Mouse (Mus musculus): Measurements from ENCODE around the gene Aff3.

Gene Aff3

GRCm38 (mm10) chr1:38237027-38237787 lies 427.5 kb downstream of the Aff3 start:
- no peak for DNase-seq (ENCODE audit: low spot score in 2 of 2)

GRCm38 (mm10) chr1:38233121-38233520 lies 431.6 kb downstream of the Aff3 start:
- DNase-seq (ENCODE audit: low spot score in 2 of 2): no peak

- DNase-seq (ENCODE audit: low spot score in 2 of 2): no peak
Measured at GRCm38 (mm10) chr1:38230041-38230440, 434.7 kb downstream of the Aff3 start.

- no peak for DNase-seq (ENCODE audit: low spot score in 2 of 2)
Measured at GRCm38 (mm10) chr1:38228806-38229205, 435.9 kb downstream of the Aff3 start.

GRCm38 (mm10) chr1:38225166-38225565 lies 439.6 kb downstream of the Aff3 start:
- no peak for DNase-seq (ENCODE audit: low spot score in 2 of 2)

GRCm38 (mm10) chr1:38222160-38222559 lies 442.6 kb downstream of the Aff3 start:
- no peak for DNase-seq (ENCODE audit: low spot score in 2 of 2)

- DNase-seq (ENCODE audit: low spot score in 2 of 2): no peak
Measured at GRCm38 (mm10) chr1:38221431-38221830, 443.3 kb downstream of the Aff3 start.

- DNase-seq (ENCODE audit: low spot score in 2 of 2): no peak
Measured at GRCm38 (mm10) chr1:38217912-38218795, 446.6 kb downstream of the Aff3 start.

- no peak for DNase-seq (ENCODE audit: low spot score in 2 of 2)
Measured at GRCm38 (mm10) chr1:38217098-38217497, 447.7 kb downstream of the Aff3 start.

- DNase-seq (ENCODE audit: low spot score in 2 of 2): no peak
Measured at GRCm38 (mm10) chr1:38213377-38213776, 451.4 kb downstream of the Aff3 start.

GRCm38 (mm10) chr1:38212386-38212785 lies 452.4 kb downstream of the Aff3 start:
- no peak for DNase-seq (ENCODE audit: low spot score in 2 of 2)

- no peak for DNase-seq (ENCODE audit: low spot score in 2 of 2)
Measured at GRCm38 (mm10) chr1:38202475-38203183, 462.1 kb downstream of the Aff3 start.

- DNase-seq (ENCODE audit: low spot score in 2 of 2): no peak
Measured at GRCm38 (mm10) chr1:38201796-38202195, 463.0 kb downstream of the Aff3 start.

- peak in 1 of 2 experiments; percentile 15 for DNase-seq (ENCODE audit: low spot score in 2 of 2)
Measured at GRCm38 (mm10) chr1:38199669-38200635, 464.8 kb downstream of the Aff3 start.

GRCm38 (mm10) chr1:38198393-38199029 lies 466.2 kb downstream of the Aff3 start:
- no peak for DNase-seq (ENCODE audit: low spot score in 2 of 2)

GRCm38 (mm10) chr1:38197145-38197682 lies 467.5 kb downstream of the Aff3 start:
- DNase-seq (ENCODE audit: low spot score in 2 of 2): no peak

GRCm38 (mm10) chr1:38195721-38196120 lies 469.0 kb downstream of the Aff3 start:
- DNase-seq (ENCODE audit: low spot score in 2 of 2): no peak

GRCm38 (mm10) chr1:38186227-38186545 lies 478.6 kb downstream of the Aff3 start:
- no peak for DNase-seq (ENCODE audit: low spot score in 2 of 2)

- DNase-seq (ENCODE audit: low spot score in 2 of 2): peak; percentile 72 to 75
Measured at GRCm38 (mm10) chr1:38185517-38186226, 479.1 kb downstream of the Aff3 start.
